Mouse (Mus musculus) embryonic stem cell, embryonic (primary cell): ENCODE data around the gene Ccdc180.

Source experiments
- CTCF ChIA-PET, 4 experiments: fragments of 300-600 bp in 2 of 4; fragments of 350-600 bp in 2 of 4; sonication (Branson Sonifier 250); formaldehyde crosslinking; loops; one replicate each; lab custom pipeline; 2022; ENCODE audit warnings: inconsistent platforms in 2 of 4; lab: Charles Lee
- POLR2A ChIA-PET, 4 experiments: fragments of 300-600 bp in 2 of 4; fragments of 350-600 bp in 2 of 4; sonication (Branson Sonifier 250); formaldehyde crosslinking; loops; one replicate each; lab custom pipeline; 2022; ENCODE audit warnings: antibody characterized with exemption in 4 of 4, inconsistent platforms in 1 of 4; lab: Charles Lee

Ccdc180 gene

GRCm38 (mm10) chr4:45890066-45890761, at the start of gene Ccdc180:
Gene Ccdc180, plus strand, starts transcription at chr4:45890303.
- ChIA-PET CTCF (interaction anchor here in 1 of 4 experiments (0.6 kb wide), 1 partner anchor 137 kb away, joined by 3 read pairs; no protein-coding TSS in a partner anchor), POLR2A (no interaction called here)

- CTCF ChIA-PET, result interaction anchor here (0.6 to 1.8 kb wide), 22 partner anchors 8 to 426 kb away, joined by 3 to 10 read pairs (median 4); partner anchors contain the start of gene Aldh1b1 (in 1 of the 4)
Measured at GRCm38 (mm10) chr4:45844355-45844754, 45.7 kb upstream of the Ccdc180 start.

GRCm38 (mm10) chr4:45846263-45846662, 43.8 kb upstream of the Ccdc180 start:
- ChIA-PET CTCF (interaction anchor here in 1 of 4 experiments (0.7 kb wide), 1 partner anchor 9 kb away, joined by 3 read pairs; no protein-coding TSS in a partner anchor), POLR2A (no interaction called here)

More at GRCm38 (mm10) chr4:45844355-45844754, 45.7 kb upstream of the Ccdc180 start:
- POLR2A ChIA-PET, result interaction anchor here in 1 of 4 experiments (0.6 kb wide), 1 partner anchor 118 kb away, joined by 3 read pairs; no protein-coding TSS in a partner anchor

- POLR2A ChIA-PET, result interaction anchor here in 2 of 4 experiments (0.6 to 1.2 kb wide), 3 partner anchors 20 to 25 kb away, joined by 3 to 4 read pairs (median 4); no protein-coding TSS in a partner anchor
- CTCF ChIA-PET, result no interaction called here
Measured at GRCm38 (mm10) chr4:45848109-45848824, 41.8 kb upstream of the Ccdc180 start, which contains the start of gene Stra6l. Gene Stra6l, plus strand, starts transcription at chr4:45848664.

GRCm38 (mm10) chr4:45848825-45849156, 41.3 kb upstream of the Ccdc180 start:
- ChIA-PET CTCF (no interaction called here), POLR2A (interaction anchor here in 2 of 4 experiments (0.6 to 1.2 kb wide), 3 partner anchors 20 to 25 kb away, joined by 3 to 4 read pairs (median 4); no protein-coding TSS in a partner anchor)

- CTCF ChIA-PET, result no interaction called here
- POLR2A ChIA-PET, result no interaction called here
Measured at GRCm38 (mm10) chr4:45849419-45849818, 40.7 kb upstream of the Ccdc180 start.

GRCm38 (mm10) chr4:45851640-45852051, 38.5 kb upstream of the Ccdc180 start:
- ChIA-PET POLR2A (interaction anchor here in 2 of 4 experiments (0.6 to 1.4 kb wide), 5 partner anchors 13 to 82 kb away, joined by 3 to 9 read pairs (median 3); no protein-coding TSS in a partner anchor), CTCF (interaction anchor here in 1 of 4 experiments (0.6 to 6.3 kb wide), 3 partner anchors 18 to 52 kb away, joined by 4 to 32 read pairs (median 6); no protein-coding TSS in a partner anchor)

- CTCF ChIA-PET, result interaction anchor here (0.7 to 6.3 kb wide), 10 partner anchors 9 to 1940 kb away, joined by 3 to 32 read pairs (median 3); no protein-coding TSS in a partner anchor
- POLR2A ChIA-PET, result interaction anchor here in 3 of 4 experiments (0.6 to 1.8 kb wide), 4 partner anchors 20 to 338 kb away, joined by 3 to 5 read pairs (median 4); no protein-coding TSS in a partner anchor
Measured at GRCm38 (mm10) chr4:45853496-45854246, 36.4 kb upstream of the Ccdc180 start.

GRCm38 (mm10) chr4:45855803-45856424, 34.2 kb upstream of the Ccdc180 start:
- ChIA-PET POLR2A (no interaction called here), CTCF (interaction anchor here (0.6 to 6.3 kb wide), 26 partner anchors 9 to 843 kb away, joined by 3 to 32 read pairs (median 3); no protein-coding TSS in a partner anchor)

- POLR2A ChIA-PET, result no interaction called here
- CTCF ChIA-PET, result interaction anchor here in 1 of 4 experiments (0.5 to 1.4 kb wide), 2 partner anchors 8 to 268 kb away, joined by 3 to 4 read pairs; no protein-coding TSS in a partner anchor
Measured at GRCm38 (mm10) chr4:45861160-45861559, 28.9 kb upstream of the Ccdc180 start.

- ChIA-PET CTCF (interaction anchor here in 1 of 4 experiments (0.6 kb wide), 1 partner anchor 12 kb away, joined by 3 read pairs; no protein-coding TSS in a partner anchor), POLR2A (interaction anchor here in 1 of 4 experiments (1.1 kb wide), 1 partner anchor 9 kb away, joined by 3 read pairs; no protein-coding TSS in a partner anchor)
Measured at GRCm38 (mm10) chr4:45867416-45867815, 22.7 kb upstream of the Ccdc180 start.

GRCm38 (mm10) chr4:45869021-45869815, 20.9 kb upstream of the Ccdc180 start:
- POLR2A ChIA-PET, result interaction anchor here in 2 of 4 experiments (0.6 to 1.8 kb wide), 7 partner anchors 11 to 379 kb away, joined by 3 to 4 read pairs (median 4); partner anchors contain the start of gene Stra6l (in 1 of the 2)
- CTCF ChIA-PET, result interaction anchor here (0.7 to 2.0 kb wide), 11 partner anchors 9 to 1276 kb away, joined by 3 to 5 read pairs (median 3); no protein-coding TSS in a partner anchor

- ChIA-PET CTCF (interaction anchor here in 1 of 4 experiments (1.2 kb wide), 1 partner anchor 16 kb away, joined by 4 read pairs; no protein-coding TSS in a partner anchor), POLR2A (no interaction called here)
Measured at GRCm38 (mm10) chr4:45872147-45872546, 18.0 kb upstream of the Ccdc180 start.

- CTCF ChIA-PET, result interaction anchor here (0.5 to 1.2 kb wide), 16 partner anchors 8 to 773 kb away, joined by 3 to 4 read pairs (median 3); partner anchors contain the start of gene Aldh1b1 (in 1 of the 4)
- POLR2A ChIA-PET, result no interaction called here
Measured at GRCm38 (mm10) chr4:45878929-45879328, 11.2 kb upstream of the Ccdc180 start.

- POLR2A ChIA-PET, result interaction anchor here in 1 of 4 experiments (0.5 kb wide), 1 partner anchor 361 kb away, joined by 5 read pairs; no protein-coding TSS in a partner anchor
- CTCF ChIA-PET, result no interaction called here
Measured at GRCm38 (mm10) chr4:45882521-45882920, 7.6 kb upstream of the Ccdc180 start.

GRCm38 (mm10) chr4:45883250-45883649, 6.9 kb upstream of the Ccdc180 start:
- ChIA-PET CTCF (interaction anchor here in 1 of 4 experiments (0.6 kb wide), 1 partner anchor 289 kb away, joined by 3 read pairs; no protein-coding TSS in a partner anchor), POLR2A (interaction anchor here in 1 of 4 experiments (0.6 kb wide), 1 partner anchor 26 kb away, joined by 3 read pairs; no protein-coding TSS in a partner anchor)
